Mouse (Mus musculus) lung, embryonic 16.5 days (tissue): ENCODE data around the gene Mob1a. TPM values are rescaled to one million over a fixed set of nuclear protein-coding genes. Genes with fewer than 3 reads are reported as not detected.

Experiments used
- ATAC-seq: fragments of 200-750 bp; cut with Nextera tagmentation; 2 replicates; pipeline ENCODE4 v1.8.0; 2017; ENCODE audit warnings: low read depth, mild to moderate bottlenecking, moderate library complexity
- H3K27ac ChIP-seq: fragments of 300-500 bp; sonication (generic); 2 replicates; pipeline ENCODE4 v1.5.1; 2014; ENCODE audit warnings: mild to moderate bottlenecking, control low read depth, low read length
- H3K27me3 ChIP-seq: fragments of 300-500 bp; sonication (generic); 2 replicates; pipeline ENCODE4 v1.6.1; 2014; ENCODE audit warnings: low read depth, low read length, mixed read lengths; ENCODE audit not compliant: control insufficient read depth, insufficient read depth
- H3K36me3 ChIP-seq: fragments of 300-500 bp; sonication (generic); 2 replicates; pipeline ENCODE4 v1.6.1; 2014; ENCODE audit warnings: low read length; ENCODE audit not compliant: control insufficient read depth, insufficient read depth
- H3K4me1 ChIP-seq: fragments of 300-500 bp; sonication (generic); replicated peaks from 2 replicates; pipeline ENCODE4 v1.6.1; 2014; ENCODE audit warnings: low read length, mixed read lengths; ENCODE audit not compliant: control insufficient read depth, insufficient read depth
- H3K4me2 ChIP-seq: fragments of 300-500 bp; sonication (generic); 2 replicates; pipeline ENCODE4 v1.6.1; 2014; ENCODE audit warnings: low read depth, low read length, control low read depth
- H3K4me3 ChIP-seq: fragments of 300-500 bp; sonication (generic); 2 replicates; pipeline ENCODE4 v1.5.1; 2014; ENCODE audit warnings: mild to moderate bottlenecking, low read length, control low read depth
- H3K9ac ChIP-seq: fragments of 300-500 bp; sonication (generic); 2 replicates; pipeline ENCODE4 v1.6.1; 2014; ENCODE audit warnings: low read length, control low read depth
- H3K9me3 ChIP-seq: fragments of 300-500 bp; sonication (generic); 2 replicates; pipeline ENCODE4 v1.6.1; 2016; ENCODE audit warnings: low read length; ENCODE audit not compliant: control insufficient read depth
- WGBS: fragments of 180-500 bp; shearing (Covaris S2); extraction: QIAGEN DNeasy Blood & Tissue Kit; methylation state at CpG from one replicate; pipeline ENCODE4 v1.1.7; 2014; 5-methylcytosine and 5-hydroxymethylcytosine counted together
- polyA plus RNA-seq: library from polyadenylated mRNA; unstranded; fragments of >200 nt; fragmentation: Nextera tagmentation; extraction: Ambion mirVana; gene quantifications from 2 replicates; pipeline ENCODE4 v1.2.1, GENCODE M21; 2015

Gene Mob1a
- polyA plus RNA-seq, 1 experiment from 2014 or later: 72.6 TPM

- Histone ChIP-seq H3K27ac (no peak overlapping the region), H3K4me2 (no peak overlapping the region), H3K36me3 (peaks cover 10% of the 10 kb centered on the region), H3K27me3 (no peaks in the 10 kb centered on the region), H3K9me3 (no peaks in the 10 kb centered on the region), H3K4me3 (no peak overlapping the region), H3K4me1 (peaks cover 6% of the 10 kb centered on the region), H3K9ac (no peak overlapping the region)
- WGBS: 88% methylated on average over 11 of the region's 11 CpGs
- no peak for ATAC-seq
Measured at GRCm38 (mm10) chr6:83311206-83311605, 14.6 kb upstream of the Mob1a start.

GRCm38 (mm10) chr6:83312021-83312420 lies 13.8 kb upstream of the Mob1a start:
- no peak overlapping the region for H3K4me2 ChIP-seq
- H3K9me3 ChIP-seq: no peaks in the 10 kb centered on the region
- H3K4me1 ChIP-seq: peaks cover 14% of the 10 kb centered on the region
- peaks cover 10% of the 10 kb centered on the region for H3K36me3 ChIP-seq
- no peak overlapping the region for H3K27ac ChIP-seq
- H3K4me3 ChIP-seq: no peak overlapping the region
- H3K9ac ChIP-seq: no peak overlapping the region
- no peak for ATAC-seq
- no peaks in the 10 kb centered on the region for H3K27me3 ChIP-seq
- WGBS: 65% methylated on average over 7 of the region's 7 CpGs

GRCm38 (mm10) chr6:83312514-83312913 lies 13.3 kb upstream of the Mob1a start:
- Histone ChIP-seq H3K4me1 (peaks cover 14% of the 10 kb centered on the region), H3K27me3 (no peaks in the 10 kb centered on the region), H3K9ac (no peak overlapping the region), H3K27ac (no peak overlapping the region), H3K36me3 (peaks cover 10% of the 10 kb centered on the region), H3K4me2 (no peak overlapping the region), H3K4me3 (no peak overlapping the region), H3K9me3 (no peaks in the 10 kb centered on the region)
- ATAC-seq: no peak
- WGBS: 89% methylated on average over 8 of the region's 8 CpGs

- ATAC-seq: no peak
- no peaks in the 10 kb centered on the region for H3K27me3 ChIP-seq
- H3K4me3 ChIP-seq: no peak overlapping the region
- H3K9me3 ChIP-seq: no peaks in the 10 kb centered on the region
- H3K36me3 ChIP-seq: peaks cover 6% of the 10 kb centered on the region; the same call in 1 of the 2 replicates
- no peak overlapping the region; the same call in 1 of the 2 replicates for H3K4me2 ChIP-seq
- no peak overlapping the region for H3K9ac ChIP-seq
- H3K4me1 ChIP-seq: peaks cover 14% of the 10 kb centered on the region
- no peak overlapping the region for H3K27ac ChIP-seq
Measured at GRCm38 (mm10) chr6:83315293-83315692, 10.5 kb upstream of the Mob1a start.

- Histone ChIP-seq H3K4me3 (peak overlapping the region; percentile 98), H3K9ac (peak overlapping the region; percentile 39), H3K36me3 (peaks cover 6% of the 10 kb centered on the region; the same call in 1 of the 2 replicates), H3K9me3 (no peaks in the 10 kb centered on the region), H3K4me1 (peaks cover 14% of the 10 kb centered on the region), H3K27ac (no peak overlapping the region), H3K4me2 (peak overlapping the region; percentile 91), H3K27me3 (no peaks in the 10 kb centered on the region)
- no peak for ATAC-seq
- WGBS: 3% methylated on average over 10 of the region's 10 CpGs
Measured at GRCm38 (mm10) chr6:83316022-83316421, 9.8 kb upstream of the Mob1a start.

- ATAC-seq: peak; percentile 99
- Histone ChIP-seq H3K4me1 (peaks cover 14% of the 10 kb centered on the region), H3K36me3 (peaks cover 3% of the 10 kb centered on the region; the same call in 1 of the 2 replicates), H3K9ac (peak overlapping the region; percentile 82), H3K4me3 (peak overlapping the region; percentile 98), H3K9me3 (no peaks in the 10 kb centered on the region), H3K27me3 (no peaks in the 10 kb centered on the region), H3K27ac (peak overlapping the region; percentile 31; the same call in 1 of the 2 replicates), H3K4me2 (peak overlapping the region; percentile 91)
- WGBS: under 1% methylated on average over 52 of the region's 52 CpGs
Measured at GRCm38 (mm10) chr6:83317108-83317741, 8.6 kb upstream of the Mob1a start.

- ATAC-seq: no peak
- 29% methylated on average over 1 of the region's 1 CpGs for WGBS
- H3K4me1 ChIP-seq: peaks cover 6% of the 10 kb centered on the region
Measured at GRCm38 (mm10) chr6:83321927-83322326, 3.9 kb upstream of the Mob1a start.

GRCm38 (mm10) chr6:83322794-83323193 lies 3.0 kb upstream of the Mob1a start:
- Histone ChIP-seq H3K36me3 (no peaks in the 10 kb centered on the region; the same call in 1 of the 2 replicates), H3K9me3 (no peaks in the 10 kb centered on the region)
- 60% methylated on average over 2 of the region's 2 CpGs for WGBS

More at GRCm38 (mm10) chr6:83321927-83322326, 3.9 kb upstream of the Mob1a start:
- Histone ChIP-seq H3K4me3 (no peak overlapping the region), H3K9me3 (no peaks in the 10 kb centered on the region), H3K36me3 (no peaks in the 10 kb centered on the region), H3K4me2 (no peak overlapping the region), H3K9ac (no peak overlapping the region), H3K27me3 (no peaks in the 10 kb centered on the region), H3K27ac (no peak overlapping the region)

GRCm38 (mm10) chr6:83323652-83324419 lies 2.0 kb upstream of the Mob1a start:
- peaks cover 11% of the 10 kb centered on the region for H3K4me1 ChIP-seq
- no peaks in the 10 kb centered on the region; the same call in 1 of the 2 replicates for H3K36me3 ChIP-seq
- no peak for ATAC-seq
- no peak overlapping the region for H3K4me3 ChIP-seq
- H3K27me3 ChIP-seq: no peaks in the 10 kb centered on the region
- H3K9ac ChIP-seq: no peak overlapping the region
- WGBS: 57% methylated on average over 8 of the region's 8 CpGs
- no peak overlapping the region for H3K27ac ChIP-seq
- H3K4me2 ChIP-seq: no peak overlapping the region
- no peaks in the 10 kb centered on the region for H3K9me3 ChIP-seq

More at GRCm38 (mm10) chr6:83322794-83323193, 3.0 kb upstream of the Mob1a start:
- H3K27ac ChIP-seq: no peak overlapping the region
- H3K9ac ChIP-seq: no peak overlapping the region
- H3K27me3 ChIP-seq: no peaks in the 10 kb centered on the region
- no peak overlapping the region for H3K4me2 ChIP-seq
- peaks cover 11% of the 10 kb centered on the region for H3K4me1 ChIP-seq
- H3K4me3 ChIP-seq: no peak overlapping the region
- ATAC-seq: no peak
